Mouse (Mus musculus): ENCODE results near the gene Uevld. TPM values are rescaled to one million over a fixed set of nuclear protein-coding genes. Genes with fewer than 3 reads are reported as not detected.
"Not testable (repeated sequence)": the region's sequence is repeated elsewhere in the genome, so short reads cannot be mapped to it uniquely, and the experiment has no call there.

Gene Uevld
- polyA plus RNA-seq, 1 experiment from 2014 or later = 13.6 TPM

DNA sequence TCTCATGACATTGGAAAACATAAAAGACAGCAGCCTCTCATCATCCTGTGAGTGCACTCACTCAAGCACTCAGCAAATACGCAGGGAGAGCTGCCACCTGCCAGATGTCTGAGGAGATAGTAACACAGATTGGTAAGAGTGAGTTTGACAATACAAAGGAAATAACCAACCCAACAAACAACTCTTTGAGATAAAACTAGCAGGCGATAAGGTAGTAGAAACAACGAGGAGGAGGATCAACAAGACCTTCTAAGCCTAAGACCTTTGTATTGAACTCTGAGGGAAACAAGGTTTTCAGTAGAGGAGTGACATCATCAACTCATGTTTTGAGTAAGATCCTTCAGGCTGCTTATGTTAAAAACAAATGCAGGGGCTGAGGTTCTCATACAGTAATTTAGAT, 59.0 kb downstream of the Uevld start:
- ATAC-seq (ENCODE audit: low FRiP score, low TSS enrichment) = no peak
- 93% methylated on average over 3 of the region's 3 CpGs for WGBS
- Histone ChIP-seq H3K4me3 (ENCODE audit: low read length) (no peak overlapping the region), H3K27me3 (ENCODE audit: control insufficient read depth, insufficient read depth, low read length) (no peaks in the 10 kb centered on the region), H3K9ac (ENCODE audit: low read depth, low read length) (no peak overlapping the region), H3K4me1 (ENCODE audit: control insufficient read depth, insufficient read depth, low read length) (no peaks in the 10 kb centered on the region), H3K9me3 (ENCODE audit: control insufficient read depth, low read length) (no peaks in the 10 kb centered on the region), H3K4me2 (replicated peaks; ENCODE audit: low read depth, low read length) (no peak overlapping the region), H3K36me3 (ENCODE audit: control insufficient read depth, insufficient read depth, low read length) (peaks cover 81% of the 10 kb centered on the region), H3K27ac (ENCODE audit: low read depth, low read length) (no peak overlapping the region)

DNA sequence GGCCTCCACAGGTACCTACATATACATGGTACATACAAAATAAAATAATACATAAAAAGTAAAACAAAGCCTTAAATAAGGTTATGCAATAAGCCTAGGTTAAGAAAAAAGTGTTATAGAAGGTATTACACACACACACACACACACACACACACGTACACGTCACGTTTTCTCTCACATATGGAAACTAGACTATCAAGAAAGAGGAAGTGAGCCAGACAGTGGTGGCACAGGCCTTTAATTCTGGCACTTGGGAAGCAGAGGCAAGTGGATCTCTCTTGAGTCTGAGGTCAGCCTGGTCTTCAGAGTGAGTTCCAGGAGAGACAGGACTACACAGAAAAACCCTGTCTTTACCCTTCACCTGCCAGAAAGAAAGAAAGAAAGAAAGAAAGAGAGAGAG, 62.8 kb downstream of the Uevld start:
- Histone ChIP-seq H3K27me3 (ENCODE audit: control insufficient read depth, insufficient read depth, low read length) (no peaks in the 10 kb centered on the region), H3K4me1 (ENCODE audit: control insufficient read depth, insufficient read depth, low read length) (no peaks in the 10 kb centered on the region), H3K9me3 (ENCODE audit: control insufficient read depth, low read length) (no peaks in the 10 kb centered on the region), H3K36me3 (ENCODE audit: control insufficient read depth, insufficient read depth, low read length) (peaks cover 92% of the 10 kb centered on the region), H3K9ac (ENCODE audit: low read depth, low read length) (no peak overlapping the region), H3K27ac (ENCODE audit: low read depth, low read length) (no peak overlapping the region), H3K4me3 (ENCODE audit: low read length) (no peak overlapping the region), H3K4me2 (replicated peaks; ENCODE audit: low read depth, low read length) (no peak overlapping the region)
- ATAC-seq (ENCODE audit: low FRiP score, low TSS enrichment) = no peak
- WGBS = 89% methylated on average over 3 of the region's 3 CpGs

DNA sequence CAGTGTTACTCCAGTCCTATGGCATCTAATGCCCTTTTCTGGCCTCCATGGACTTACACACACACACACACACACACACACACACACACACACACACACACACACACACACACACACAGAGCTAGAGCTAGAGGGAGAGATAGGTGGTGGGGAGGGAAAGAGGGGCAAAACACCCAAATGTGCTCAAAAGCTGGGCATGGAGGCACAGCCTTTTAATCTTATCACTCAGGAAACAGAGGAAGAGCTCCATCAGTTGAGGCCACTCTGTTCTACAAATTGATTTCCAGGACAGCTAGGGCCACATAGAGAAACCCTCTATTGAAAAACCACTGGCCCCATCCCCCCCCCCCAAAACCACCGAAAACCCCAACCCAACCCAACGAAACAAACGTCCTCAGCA, 75.0 kb downstream of the Uevld start:
- Histone ChIP-seq H3K27ac (ENCODE audit: low read depth, low read length) (no peak overlapping the region), H3K9me3 (ENCODE audit: control insufficient read depth, low read length) (no peaks in the 10 kb centered on the region), H3K4me1 (ENCODE audit: control insufficient read depth, insufficient read depth, low read length) (no peaks in the 10 kb centered on the region), H3K36me3 (ENCODE audit: control insufficient read depth, insufficient read depth, low read length) (peaks cover 31% of the 10 kb centered on the region), H3K4me3 (ENCODE audit: low read length) (no peak overlapping the region), H3K4me2 (replicated peaks; ENCODE audit: low read depth, low read length) (no peak overlapping the region), H3K9ac (ENCODE audit: low read depth, low read length) (no peak overlapping the region), H3K27me3 (ENCODE audit: control insufficient read depth, insufficient read depth, low read length) (no peaks in the 10 kb centered on the region)
- 77% methylated on average over 3 of the region's 3 CpGs for WGBS
- ATAC-seq (ENCODE audit: low FRiP score, low TSS enrichment) = no peak

DNA sequence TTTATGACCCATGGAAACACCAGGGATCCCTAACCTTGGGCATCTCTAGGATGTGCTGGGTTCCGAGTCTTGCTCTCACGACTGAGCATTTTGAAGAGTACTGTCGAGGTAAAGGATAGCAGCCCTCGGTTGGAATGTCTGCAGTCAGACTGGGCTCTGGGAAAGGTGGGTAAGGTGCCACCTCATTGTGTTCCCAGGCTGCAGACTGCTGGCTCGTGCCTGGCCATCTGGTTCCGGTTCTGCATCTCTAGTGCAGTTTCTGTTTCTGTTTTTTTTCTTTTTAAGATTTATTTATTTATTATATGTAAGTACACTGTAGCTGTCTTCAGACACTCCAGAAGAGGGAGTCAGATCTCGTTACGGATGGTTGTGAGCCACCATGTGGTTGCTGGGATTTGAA, 76.4 kb downstream of the Uevld start:
- H3K27me3 ChIP-seq (ENCODE audit: control insufficient read depth, insufficient read depth, low read length); H3K9me3 ChIP-seq (ENCODE audit: control insufficient read depth, low read length); H3K27ac ChIP-seq (ENCODE audit: low read depth, low read length); H3K4me1 ChIP-seq (ENCODE audit: control insufficient read depth, insufficient read depth, low read length); ATAC-seq (ENCODE audit: low FRiP score, low TSS enrichment); H3K9ac ChIP-seq (ENCODE audit: low read depth, low read length); H3K4me2 ChIP-seq (replicated peaks; ENCODE audit: low read depth, low read length); H3K4me3 ChIP-seq (ENCODE audit: low read length): not testable (repeated sequence)
- 87% methylated on average over 6 of the region's 8 CpGs for WGBS
- peaks cover 18% of the 10 kb centered on the region for H3K36me3 ChIP-seq (ENCODE audit: control insufficient read depth, insufficient read depth, low read length)

DNA sequence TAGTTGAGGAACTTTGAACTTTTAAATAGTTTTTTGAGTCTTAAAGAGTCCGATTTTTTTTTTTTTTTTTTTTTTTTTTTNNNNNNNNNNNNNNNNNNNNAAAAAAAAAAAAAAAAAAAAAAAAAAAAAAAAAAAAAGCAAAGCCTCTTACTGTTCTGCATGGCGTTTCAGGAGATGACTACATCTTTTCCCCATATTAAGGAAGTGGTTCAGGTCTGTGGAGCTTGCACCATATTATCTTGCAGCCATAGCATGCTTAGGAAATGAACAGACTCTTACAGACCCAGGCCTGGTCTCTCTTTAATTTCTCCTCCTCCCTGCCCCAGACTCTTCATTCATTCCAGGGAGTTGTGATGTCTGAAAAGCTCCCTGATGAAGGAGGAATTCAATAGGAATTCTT, 77.3 kb downstream of the Uevld start:
- no peaks in the 10 kb centered on the region for H3K27me3 ChIP-seq (ENCODE audit: control insufficient read depth, insufficient read depth, low read length)
- WGBS = 85% methylated on average over 2 of the region's 2 CpGs
- no peak overlapping the region for H3K27ac ChIP-seq (ENCODE audit: low read depth, low read length)
- no peak overlapping the region for H3K4me3 ChIP-seq (ENCODE audit: low read length)
- H3K9me3 ChIP-seq (ENCODE audit: control insufficient read depth, low read length) = no peaks in the 10 kb centered on the region
- no peak overlapping the region for H3K4me2 ChIP-seq (replicated peaks; ENCODE audit: low read depth, low read length)
- H3K36me3 ChIP-seq (ENCODE audit: control insufficient read depth, insufficient read depth, low read length) = peaks cover 9% of the 10 kb centered on the region
- no peak for ATAC-seq (ENCODE audit: low FRiP score, low TSS enrichment)
- H3K4me1 ChIP-seq (ENCODE audit: control insufficient read depth, insufficient read depth, low read length) = no peaks in the 10 kb centered on the region
- no peak overlapping the region for H3K9ac ChIP-seq (ENCODE audit: low read depth, low read length)

DNA sequence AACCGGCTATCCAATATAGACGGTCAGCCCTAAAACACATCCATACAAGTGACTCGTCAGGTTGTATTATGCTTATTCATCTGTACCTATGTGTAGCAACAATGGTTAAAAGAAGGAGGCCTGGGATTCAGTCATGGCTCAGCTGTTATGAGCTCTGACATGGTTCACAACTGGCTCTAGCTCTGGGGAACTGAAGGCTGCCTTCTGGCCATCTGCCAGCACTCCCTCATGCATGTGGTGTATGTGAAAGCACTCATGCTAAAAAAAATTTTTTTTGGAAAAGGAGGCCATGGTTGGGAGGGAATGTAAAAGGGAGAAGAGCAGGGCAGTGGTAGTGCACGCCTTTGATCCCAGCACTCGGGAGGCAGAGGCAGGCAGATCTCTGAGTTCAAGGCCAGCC, 78.5 kb downstream of the Uevld start:
- Histone ChIP-seq H3K4me2 (replicated peaks; ENCODE audit: low read depth, low read length) (no peak overlapping the region), H3K9ac (ENCODE audit: low read depth, low read length) (no peak overlapping the region), H3K9me3 (ENCODE audit: control insufficient read depth, low read length) (no peaks in the 10 kb centered on the region), H3K27ac (ENCODE audit: low read depth, low read length) (no peak overlapping the region), H3K27me3 (ENCODE audit: control insufficient read depth, insufficient read depth, low read length) (no peaks in the 10 kb centered on the region), H3K4me1 (ENCODE audit: control insufficient read depth, insufficient read depth, low read length) (no peaks in the 10 kb centered on the region), H3K36me3 (ENCODE audit: control insufficient read depth, insufficient read depth, low read length) (peaks cover 2% of the 10 kb centered on the region; the same call in 1 of the 2 replicates), H3K4me3 (ENCODE audit: low read length) (no peak overlapping the region)
- 92% methylated on average over 5 of the region's 5 CpGs for WGBS
- no peak for ATAC-seq (ENCODE audit: low FRiP score, low TSS enrichment)

DNA sequence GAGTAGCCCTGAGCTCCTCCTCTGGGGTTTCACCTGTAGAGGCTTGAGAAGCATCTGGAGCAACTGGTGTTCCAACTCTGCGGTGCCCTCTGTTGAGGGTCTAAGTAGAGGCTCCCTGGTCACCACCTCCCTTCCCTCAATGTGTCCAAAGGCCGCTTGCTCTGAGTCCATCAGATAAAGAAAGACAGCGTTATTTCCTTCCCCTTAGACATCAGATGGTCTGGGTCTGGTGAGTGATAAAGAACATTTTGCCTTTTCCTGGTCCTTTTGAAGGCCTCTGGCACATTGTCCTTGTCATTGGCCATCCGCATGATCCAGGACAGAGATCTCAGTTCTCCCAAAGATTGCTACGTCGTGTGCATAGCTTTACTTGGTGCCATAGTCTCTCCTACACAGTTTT, 81.1 kb downstream of the Uevld start:
- Histone ChIP-seq H3K4me3 (ENCODE audit: low read length) (no peak overlapping the region), H3K27ac (ENCODE audit: low read depth, low read length) (no peak overlapping the region), H3K9me3 (ENCODE audit: control insufficient read depth, low read length) (no peaks in the 10 kb centered on the region), H3K9ac (ENCODE audit: low read depth, low read length) (no peak overlapping the region), H3K4me2 (replicated peaks; ENCODE audit: low read depth, low read length) (no peak overlapping the region), H3K36me3 (ENCODE audit: control insufficient read depth, insufficient read depth, low read length) (no peaks in the 10 kb centered on the region), H3K4me1 (ENCODE audit: control insufficient read depth, insufficient read depth, low read length) (no peaks in the 10 kb centered on the region), H3K27me3 (ENCODE audit: control insufficient read depth, insufficient read depth, low read length) (no peaks in the 10 kb centered on the region)
- ATAC-seq (ENCODE audit: low FRiP score, low TSS enrichment) = no peak
- whole genome bisulfite sequencing = 87% methylated on average over 6 of the region's 6 CpGs

DNA sequence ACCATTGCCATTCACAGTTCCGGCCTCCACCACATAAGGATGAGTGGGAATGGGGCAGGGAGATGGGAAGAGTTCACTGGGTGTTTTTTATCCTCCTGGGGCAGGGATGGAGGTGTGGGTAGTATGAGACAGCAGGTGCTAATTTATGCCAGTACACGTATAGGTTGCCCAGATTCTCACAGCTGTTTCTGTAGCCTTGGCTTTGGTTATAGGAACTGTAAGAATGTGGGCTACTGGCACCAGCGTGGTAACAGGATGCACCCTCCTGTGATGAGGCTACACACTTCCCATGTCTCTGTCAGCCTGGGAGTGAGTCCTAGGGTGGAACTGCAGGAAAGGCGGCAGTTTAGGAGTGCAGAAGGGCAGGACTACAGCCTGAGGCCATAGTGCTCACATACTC, 81.5 kb downstream of the Uevld start:
- WGBS = 66% methylated on average over 4 of the region's 4 CpGs

More for the DNA sequence above, 81.5 kb downstream of the Uevld start:
- Histone ChIP-seq H3K36me3 (ENCODE audit: control insufficient read depth, insufficient read depth, low read length) (no peaks in the 10 kb centered on the region), H3K4me2 (replicated peaks; ENCODE audit: low read depth, low read length) (no peak overlapping the region), H3K4me3 (ENCODE audit: low read length) (no peak overlapping the region), H3K9ac (ENCODE audit: low read depth, low read length) (no peak overlapping the region), H3K9me3 (ENCODE audit: control insufficient read depth, low read length) (no peaks in the 10 kb centered on the region), H3K27me3 (ENCODE audit: control insufficient read depth, insufficient read depth, low read length) (no peaks in the 10 kb centered on the region), H3K4me1 (ENCODE audit: control insufficient read depth, insufficient read depth, low read length) (no peaks in the 10 kb centered on the region), H3K27ac (ENCODE audit: low read depth, low read length) (no peak overlapping the region)
- no peak for ATAC-seq (ENCODE audit: low FRiP score, low TSS enrichment)

All from kidney, embryonic 14.5 days (tissue).